Mouse (Mus musculus): ENCODE measurements around the gene Nt5dc3.

The Nt5dc3 gene

DNA sequence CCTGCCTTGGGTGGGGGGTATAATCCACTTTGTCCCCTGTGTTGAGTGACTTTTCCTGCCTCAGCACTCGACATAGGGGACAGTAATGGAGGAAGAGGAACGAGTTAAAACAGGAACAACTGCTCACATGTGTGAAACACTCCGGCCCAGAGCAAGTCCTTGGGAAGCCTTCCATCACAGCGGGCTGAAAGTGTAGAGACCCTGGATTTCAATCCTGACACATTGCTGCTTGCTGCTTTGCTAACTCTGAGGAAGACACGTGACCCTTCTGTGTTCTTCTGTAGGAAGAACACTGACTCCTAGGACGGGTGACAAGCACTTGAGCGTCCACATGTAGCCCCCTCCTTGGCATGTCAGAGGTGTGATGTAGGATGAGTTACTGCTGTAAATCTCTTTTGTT, 36.3 kb downstream of the Nt5dc3 start:
- DNase-seq (ENCODE audit: low spot score), result no peak

DNA sequence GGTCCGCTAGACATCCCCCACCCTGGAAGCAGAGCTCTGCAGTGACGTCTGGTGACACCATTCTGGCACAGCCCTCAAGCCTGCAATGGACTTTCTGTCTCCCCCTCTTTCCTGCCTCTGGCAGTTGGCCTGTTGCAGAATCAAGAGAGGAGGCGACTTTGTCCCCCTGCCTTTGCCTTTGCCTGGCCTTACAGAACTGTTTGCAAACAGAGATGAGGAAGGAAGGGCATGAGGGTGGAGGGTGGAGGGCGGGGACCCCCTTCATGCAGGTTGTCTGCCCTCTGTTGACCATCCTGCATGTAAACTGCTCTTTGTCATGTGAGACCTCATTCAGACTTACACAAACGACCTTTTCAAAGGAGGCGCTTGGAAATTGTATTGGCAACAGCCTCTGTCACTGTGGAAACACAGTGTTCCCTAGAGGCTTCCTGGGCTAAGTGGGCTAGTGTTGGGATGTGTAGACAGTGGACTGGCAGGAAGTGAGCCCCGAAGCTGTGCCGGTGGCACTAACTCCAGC, 40.9 kb downstream of the Nt5dc3 start:
- no peak for DNase-seq (ENCODE audit: low spot score)

DNA sequence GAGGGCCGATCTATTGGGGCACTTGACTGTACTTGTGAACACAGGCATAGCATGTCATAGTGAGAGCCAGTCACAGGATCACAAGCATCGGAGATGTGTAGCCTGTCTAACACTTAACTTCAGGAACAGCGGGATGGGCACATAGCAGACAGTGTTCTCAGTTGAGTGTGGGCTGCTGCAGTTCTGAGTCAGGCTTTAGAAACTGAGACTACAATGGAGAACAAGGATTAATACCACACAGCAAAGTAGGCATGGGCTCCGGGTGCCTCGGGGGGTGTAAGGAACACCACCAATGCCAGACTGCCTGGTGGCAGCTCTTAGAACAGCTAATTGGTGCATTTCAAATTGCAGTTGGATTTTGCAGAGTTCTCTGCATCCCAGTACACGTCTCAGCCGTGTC, 42.2 kb downstream of the Nt5dc3 start:
- no peak for DNase-seq (ENCODE audit: low spot score)

DNA sequence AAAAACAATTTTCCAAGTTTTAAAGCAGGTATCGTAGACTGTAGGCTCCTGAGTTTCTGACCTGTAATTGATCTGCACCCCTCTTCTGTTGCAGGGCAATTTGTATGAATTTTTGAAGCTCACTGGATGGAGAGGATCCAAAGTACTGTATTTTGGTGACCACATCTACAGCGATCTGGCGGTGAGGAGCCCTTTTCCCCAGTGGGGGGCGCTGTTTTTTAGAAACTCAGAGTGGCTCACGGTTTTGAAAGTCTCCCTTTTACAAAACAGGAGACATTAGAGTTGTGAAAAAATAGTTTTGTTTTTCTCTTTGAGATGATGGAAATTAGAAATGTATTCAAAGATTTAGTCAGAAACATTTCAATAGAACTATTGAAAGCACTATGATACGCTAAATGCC, 45.3 kb downstream of the Nt5dc3 start:
- DNase-seq (ENCODE audit: low spot score), result no peak

DNA sequence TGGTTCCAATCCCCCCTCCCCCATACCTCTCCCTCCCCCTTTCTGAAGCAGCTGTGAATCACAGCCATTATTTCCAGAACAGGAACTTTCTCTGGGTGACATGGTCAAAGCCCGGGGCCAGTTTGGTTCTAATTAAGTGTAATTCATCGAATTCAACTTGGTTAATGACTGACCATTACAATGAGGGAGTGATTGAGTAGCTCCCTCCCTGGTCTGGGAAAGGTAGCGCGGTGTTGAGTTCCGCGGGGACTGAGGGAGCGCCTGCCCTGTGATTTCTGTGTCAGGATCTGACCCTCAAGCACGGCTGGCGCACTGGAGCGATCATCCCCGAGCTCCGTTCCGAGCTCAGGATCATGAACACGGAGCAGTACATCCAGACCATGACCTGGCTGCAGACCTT, 46.1 kb downstream of the Nt5dc3 start:
- DNase-seq (ENCODE audit: low spot score), result no peak

DNA sequence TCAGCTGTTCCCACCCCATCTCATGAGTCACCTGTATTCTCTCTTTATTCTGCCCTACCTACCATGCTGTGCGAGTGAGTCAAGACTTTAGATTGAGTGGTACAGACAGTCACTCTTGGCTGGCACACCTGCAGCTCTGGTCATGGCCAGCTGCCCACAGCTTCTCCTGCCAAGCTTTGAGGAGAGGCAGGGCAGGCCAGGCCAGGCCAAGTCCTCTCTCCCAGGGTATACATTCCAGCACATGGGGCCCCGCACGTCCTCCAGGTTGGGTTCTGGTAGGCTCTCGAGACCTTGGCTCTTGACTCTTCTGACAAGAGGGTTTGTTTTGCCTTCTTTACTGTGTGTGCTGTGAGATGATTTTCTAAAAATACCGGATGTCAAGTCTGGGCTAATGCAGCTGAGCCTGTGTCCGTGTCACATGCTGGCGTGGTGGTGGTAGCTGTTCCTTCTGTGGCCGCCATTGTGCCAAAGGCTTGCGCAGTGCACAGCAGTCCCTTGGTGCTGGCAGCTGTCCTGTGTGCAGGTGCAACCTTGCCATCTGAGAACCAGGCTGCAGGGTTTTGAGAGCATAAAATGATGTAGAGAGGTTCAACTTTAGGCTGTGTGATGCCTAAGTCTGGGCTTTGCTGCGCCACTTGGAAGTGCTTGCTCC, 47.2 kb downstream of the Nt5dc3 start:
- no peak for DNase-seq (ENCODE audit: low spot score)

DNA sequence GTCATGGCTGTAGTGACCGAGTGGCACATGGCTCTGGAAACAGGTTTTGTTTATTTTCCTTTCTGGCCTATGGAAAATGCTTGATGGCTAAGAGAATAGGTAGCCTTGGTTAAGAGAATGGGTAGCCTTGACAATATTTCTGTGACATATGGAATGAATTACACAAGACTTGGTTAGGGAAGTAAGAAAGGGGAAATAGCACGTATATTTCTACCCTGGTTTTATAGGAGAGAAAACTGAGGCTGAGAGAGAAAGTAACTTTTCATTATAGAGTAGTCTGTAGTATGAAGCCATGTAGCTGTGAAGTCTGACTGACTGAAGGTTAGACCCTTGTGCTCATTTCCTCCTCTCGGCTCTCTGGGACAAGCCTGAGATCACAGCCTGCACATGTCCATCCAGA, 48.1 kb downstream of the Nt5dc3 start:
- no peak for DNase-seq (ENCODE audit: low spot score)

DNA sequence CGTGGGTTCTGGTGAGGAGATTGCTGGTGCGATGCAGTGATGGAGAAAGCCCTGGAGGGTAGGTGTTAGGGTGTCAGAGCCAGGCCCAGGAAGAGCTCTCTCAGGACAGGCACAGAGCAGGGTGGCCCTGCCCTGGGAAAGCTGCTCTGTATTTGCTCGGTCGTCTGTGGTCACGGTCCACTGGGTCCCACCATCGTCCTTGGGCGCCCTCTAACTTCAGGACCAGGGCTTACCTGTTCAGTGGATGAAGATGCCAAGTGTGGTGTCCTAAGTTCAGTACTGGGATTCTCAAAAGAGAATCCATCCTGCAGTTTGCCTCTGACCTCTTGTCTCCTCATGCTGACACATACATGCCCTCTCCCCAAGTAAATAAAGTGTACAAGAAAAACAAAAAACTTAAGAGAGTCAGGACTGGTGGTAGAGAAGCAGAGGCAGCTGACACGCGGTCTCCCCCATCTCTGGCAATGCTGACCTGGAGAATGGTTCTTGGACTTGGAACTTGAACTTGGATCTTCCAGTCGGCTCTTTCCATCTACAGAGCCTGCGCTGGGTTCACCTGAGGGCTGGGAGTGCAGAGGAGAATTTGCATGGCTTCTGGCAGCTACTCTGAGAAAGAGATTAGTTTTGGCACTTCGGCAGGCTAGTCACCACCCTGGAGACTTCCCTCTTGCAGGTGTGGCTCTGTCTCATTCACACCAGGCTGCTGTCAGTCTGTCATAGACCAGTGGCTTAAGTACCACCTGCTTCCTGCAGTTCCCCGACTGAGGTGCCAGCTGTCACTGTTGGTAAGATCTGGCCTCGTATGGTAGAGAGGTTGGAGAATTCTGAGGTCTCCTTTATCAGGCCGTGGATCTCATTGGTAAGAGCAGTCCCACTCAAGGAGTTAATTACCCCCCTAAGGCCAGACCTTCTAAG, 49.7 kb downstream of the Nt5dc3 start:
- DNase-seq (ENCODE audit: low spot score), result no peak

DNA sequence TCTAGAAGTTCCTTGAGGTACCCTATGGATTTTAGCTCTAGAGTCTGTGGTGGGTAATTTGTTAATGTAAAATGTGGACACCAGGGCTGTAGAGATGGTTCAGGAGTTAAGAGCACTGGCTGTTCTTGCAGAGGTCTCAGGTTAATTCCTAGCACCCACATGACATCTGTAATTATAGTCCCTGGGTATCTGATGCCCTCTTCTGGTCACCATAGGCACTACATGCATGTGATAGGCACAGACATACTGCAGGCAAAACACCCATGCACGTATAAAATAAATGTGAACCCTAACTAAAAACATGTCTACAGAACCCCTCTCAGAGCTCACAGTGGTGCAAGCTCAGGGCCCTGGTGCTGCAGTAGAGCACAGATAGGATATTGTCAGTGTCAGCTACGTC, 50.7 kb downstream of the Nt5dc3 start:
- DNase-seq (ENCODE audit: low spot score), result no peak

DNA sequence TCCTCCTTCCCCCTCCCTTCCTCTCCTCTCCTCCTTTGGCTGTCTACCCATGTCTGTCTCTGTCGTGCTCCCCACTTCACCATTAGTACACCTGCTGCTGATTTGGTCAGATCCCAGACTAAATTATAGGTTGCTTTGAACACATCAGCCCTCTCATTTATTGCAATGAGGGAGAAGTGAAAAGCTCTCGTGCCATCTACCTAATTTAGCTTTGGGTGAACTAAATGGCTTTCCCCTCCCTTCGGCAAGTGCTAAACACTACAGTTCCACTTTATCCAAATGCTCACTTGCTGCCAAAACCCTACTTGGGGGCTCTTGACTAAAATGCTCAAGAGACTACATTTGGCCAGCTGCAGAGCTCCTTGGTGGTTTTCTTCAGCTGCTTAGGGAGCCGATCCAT, 58.0 kb downstream of the Nt5dc3 start:
- DNase-seq (ENCODE audit: low spot score), result no peak

DNA sequence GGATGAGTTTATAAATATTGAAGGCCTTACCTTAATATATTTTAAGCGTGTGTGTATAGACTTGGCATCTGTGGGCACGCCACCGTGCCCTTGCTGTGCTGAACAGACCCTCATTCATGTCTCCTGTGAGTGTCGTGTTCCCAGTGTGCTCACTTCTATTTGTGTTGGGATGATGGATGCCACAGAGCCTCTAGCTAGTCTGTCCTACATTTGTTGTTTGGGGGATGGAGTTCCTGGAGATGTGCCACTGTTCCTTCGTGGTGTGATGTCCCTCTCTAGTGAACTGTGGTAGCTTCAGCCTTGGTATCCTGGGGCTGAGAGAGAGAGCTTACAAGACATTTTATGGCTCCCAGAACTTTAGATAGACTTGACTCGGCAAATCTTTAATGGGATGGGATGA, 60.0 kb downstream of the Nt5dc3 start:
- no peak for DNase-seq (ENCODE audit: low spot score)

DNA sequence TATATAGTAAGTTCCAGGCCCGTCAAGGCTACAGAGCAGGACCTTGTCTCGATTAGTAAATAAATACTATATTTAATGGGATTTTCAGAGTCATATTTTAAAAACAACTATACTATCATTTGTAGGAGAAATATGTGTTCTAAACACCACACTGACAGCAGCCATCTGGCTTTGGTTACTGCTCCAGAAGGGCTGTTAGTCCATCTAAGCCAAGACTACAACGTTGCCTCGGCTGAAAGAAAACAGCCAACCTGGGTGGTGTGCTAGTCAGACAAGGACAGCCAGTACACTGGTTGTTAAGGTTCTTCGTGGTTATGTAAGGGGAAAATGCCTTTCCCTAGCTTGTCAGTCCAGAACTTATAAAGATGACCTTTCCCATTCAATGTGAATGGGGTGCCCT, 63.9 kb downstream of the Nt5dc3 start:
- no peak for DNase-seq (ENCODE audit: low spot score)

DNA sequence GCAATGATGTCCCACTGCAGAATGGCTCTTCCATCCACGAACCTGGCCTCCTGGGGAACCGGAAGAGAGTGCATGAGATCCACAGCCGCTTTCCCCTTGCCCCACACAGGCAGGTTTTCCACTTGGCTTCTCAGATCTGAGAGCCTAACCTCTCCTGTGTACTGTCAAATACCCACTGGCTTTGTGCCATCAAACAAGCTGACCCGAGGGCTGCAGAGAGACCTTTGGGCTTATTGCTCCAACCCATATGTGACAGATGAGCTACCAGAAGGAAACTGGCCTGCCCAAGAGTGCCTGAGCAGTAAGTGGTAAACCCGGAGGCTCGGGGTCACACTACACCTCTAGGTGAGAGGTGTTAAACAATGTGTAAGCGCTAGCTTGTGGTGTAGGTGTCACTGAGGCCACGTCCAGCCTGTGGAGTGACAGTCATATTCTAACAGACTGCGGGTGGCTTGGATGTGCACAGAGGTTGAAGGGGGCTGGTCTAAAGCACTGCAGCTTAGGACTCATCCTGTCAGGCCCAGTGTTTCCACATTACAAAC, 68.2 kb downstream of the Nt5dc3 start:
- DNase-seq (ENCODE audit: low spot score), result no peak

DNA sequence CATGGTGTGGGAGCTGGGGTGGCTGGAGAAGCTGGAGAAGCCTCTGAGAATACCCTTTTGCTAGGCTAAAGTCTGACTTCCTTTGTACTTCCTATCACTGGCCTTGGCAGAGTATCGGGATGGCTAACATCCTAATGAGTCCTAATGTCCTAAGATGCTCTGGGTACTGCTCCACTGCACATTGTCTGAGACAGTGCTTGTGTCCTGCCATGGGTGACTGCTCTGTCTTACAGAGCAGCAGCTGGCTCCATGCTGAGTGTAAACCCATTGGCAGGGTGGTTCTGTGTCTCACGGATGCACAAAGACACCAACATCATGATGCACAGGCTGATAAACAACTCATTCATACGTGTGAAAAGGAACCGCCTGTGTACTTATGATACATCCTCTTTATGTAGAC, 70.3 kb downstream of the Nt5dc3 start:
- DNase-seq (ENCODE audit: low spot score), result no peak

DNA sequence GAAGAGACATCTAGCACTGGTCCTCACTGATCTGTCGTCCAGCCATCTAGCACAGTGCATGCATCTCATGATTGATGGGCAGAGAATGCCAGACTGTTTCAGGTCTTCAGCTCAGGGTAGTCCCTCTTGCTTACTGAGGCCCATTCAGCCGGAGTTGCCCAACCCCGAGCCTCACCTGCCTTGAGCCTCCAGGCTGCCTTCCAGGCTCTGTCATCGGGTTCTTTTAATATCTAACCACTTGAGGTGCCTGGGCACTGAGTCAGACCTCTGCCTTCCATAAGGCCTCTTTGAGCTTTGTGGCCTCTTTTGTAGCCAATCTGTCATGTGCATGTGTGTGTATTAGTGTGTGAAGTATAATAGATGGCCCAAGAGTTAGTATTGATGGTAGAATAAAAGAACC, 70.7 kb downstream of the Nt5dc3 start:
- DNase-seq (ENCODE audit: low spot score), result no peak

DNA sequence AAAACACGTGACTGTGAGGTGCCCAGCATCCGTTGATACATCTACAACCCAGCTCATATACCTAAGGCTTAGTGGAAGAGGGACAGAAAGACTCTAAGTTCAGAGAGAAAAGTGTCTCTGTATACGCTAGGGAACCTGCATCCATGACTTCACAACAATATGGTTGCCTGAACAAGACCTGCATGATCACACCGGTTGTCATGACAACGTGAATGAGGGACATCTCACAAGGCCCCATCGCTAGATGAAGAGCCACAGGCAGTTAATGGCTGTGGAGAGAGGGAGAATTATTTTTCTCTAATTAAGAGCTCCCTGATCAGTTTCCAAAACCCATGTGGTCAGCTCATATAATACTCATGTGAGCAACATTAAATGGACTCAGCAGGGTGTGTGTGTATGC, 73.4 kb downstream of the Nt5dc3 start:
- DNase-seq (ENCODE audit: low spot score), result no peak

DNA sequence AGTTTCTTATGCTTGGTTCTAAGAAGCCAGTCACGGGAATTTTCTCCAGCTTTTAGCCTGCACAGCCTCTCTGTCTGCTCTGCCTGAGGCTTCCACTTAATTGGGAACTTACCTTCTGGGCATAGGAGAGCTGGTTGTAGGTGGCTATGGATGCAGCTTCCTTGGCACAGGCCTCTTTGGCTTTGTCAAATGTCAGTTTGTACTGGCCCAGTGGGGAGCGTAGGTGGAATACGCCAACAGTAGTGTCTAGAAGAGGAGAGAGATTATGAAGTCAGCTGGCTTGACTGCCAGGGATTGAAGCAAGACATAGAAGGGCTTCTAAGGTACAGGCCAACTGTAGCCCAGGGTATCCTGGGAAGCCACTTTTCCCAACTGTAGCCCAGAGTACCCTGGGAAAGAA, 74.6 kb downstream of the Nt5dc3 start:
- DNase-seq (ENCODE audit: low spot score), result no peak

DNA sequence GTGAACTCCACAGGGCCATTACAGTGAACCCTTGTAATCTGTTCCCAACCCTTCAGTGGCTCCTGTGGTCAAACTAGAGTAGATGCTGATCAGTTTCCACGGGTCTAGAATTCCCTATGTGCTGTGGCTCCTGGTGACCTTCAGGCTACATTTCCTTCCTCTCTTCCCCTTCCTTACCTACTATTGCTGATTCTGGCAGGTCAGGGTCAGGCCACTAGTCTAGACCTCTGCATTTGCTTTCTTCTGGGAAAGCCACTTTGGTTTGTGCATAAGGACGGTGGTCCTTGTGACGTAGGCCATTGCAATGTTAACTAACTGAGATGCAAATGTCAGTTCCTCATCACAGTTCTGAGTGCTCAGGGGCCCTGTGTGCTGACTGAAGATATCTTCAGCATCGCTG, 81.6 kb downstream of the Nt5dc3 start:
- no peak for DNase-seq (ENCODE audit: low spot score)

DNA sequence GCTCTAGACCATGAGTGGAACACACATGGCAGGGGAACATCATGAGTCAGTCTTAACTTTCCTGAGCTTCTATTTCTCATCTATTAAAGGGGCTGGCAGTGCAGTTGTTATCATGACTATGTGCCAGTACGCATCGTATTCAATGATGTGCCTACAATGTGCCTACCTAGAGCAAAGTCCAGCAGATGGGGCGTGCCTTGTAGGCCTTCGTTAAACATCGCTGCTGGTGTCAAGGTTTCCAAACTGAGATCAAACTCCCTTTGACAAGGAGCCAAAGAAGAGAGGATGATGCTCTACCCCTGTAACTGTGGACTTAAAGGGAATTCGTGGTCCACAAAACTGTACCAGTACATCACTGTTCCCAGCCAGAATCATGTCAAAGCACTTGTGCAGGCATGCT, 83.7 kb downstream of the Nt5dc3 start:
- DNase-seq (ENCODE audit: low spot score), result no peak

DNA sequence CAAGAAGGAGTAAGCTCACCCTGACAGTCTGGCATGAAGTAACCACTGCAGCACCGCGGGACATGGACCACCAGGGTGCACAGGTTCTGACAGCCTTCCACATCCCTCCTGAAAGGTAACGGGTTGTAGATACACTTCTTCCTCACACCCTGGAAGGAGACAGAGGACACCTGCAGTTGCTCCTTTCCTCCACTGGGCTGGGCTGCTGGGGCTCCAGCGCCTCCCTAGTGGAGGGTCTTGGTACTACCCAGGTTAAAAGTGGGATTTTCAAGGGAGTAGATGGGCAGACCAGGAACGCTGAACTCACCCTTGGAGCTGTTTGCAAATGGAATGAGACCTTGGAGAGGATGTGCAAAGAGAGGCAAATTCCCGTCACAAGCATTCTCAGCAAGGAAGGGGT, 84.6 kb downstream of the Nt5dc3 start:
- DNase-seq (ENCODE audit: low spot score), result no peak

DNA sequence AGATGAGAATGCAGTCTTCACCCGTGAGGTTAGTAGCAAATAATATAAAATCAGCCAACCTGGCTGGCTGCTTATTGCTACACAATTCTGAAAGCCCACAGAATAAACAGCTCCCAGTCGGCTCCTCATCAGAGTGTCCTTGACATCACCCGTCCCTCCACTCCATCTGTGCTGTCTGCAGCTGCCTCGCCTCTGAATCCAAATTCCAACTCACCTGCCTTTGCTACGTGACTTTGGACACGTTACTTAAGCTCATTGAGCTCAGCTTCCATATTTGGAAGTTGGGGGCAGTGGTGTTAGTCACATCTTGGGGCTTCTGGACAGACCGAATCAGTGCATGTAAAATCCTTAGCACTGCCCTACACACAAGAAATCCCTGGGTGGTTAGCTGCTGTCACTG, 93.3 kb downstream of the Nt5dc3 start:
- DNase-seq (ENCODE audit: low spot score), result no peak

DNA sequence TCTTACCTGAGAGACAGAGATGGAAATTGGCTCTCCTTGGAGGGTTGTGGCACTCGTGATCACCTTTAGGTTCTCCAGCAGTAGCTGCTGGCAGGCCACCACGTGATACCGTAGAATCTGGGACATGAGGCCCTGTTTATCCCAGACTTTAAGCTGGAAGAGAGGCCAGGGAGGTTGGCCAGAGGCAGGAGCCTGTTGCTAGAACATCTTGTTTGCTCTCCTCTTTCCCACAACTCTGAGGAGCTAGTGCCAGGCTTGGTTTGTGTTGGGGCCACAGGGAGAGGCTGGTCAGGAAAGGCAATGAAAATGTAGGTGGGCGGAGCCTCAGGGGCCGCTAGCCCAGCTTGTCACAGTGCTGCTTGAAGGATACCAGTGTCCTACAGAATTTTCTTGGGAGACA, 93.8 kb downstream of the Nt5dc3 start:
- DNase-seq (ENCODE audit: low spot score), result no peak

DNA sequence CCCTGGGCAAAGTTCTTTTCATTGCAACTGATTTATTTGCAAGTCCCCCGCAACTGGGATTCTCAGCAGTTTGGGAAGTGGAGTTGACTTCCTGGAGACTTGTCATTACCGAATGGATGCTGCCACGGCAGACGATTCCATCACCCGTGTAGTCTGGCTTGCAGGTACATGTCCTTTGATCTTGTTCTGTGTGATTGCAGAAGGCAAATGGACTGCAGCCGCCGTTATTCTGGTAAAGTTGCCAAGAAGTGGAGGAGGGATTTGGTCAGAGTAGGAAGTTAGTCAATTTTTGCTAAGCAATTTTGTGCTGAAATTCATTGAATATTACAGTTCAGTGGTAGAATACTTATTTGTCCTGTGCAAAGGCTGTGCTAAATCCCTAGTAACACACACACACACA, 99.9 kb downstream of the Nt5dc3 start:
- no peak for DNase-seq (ENCODE audit: low spot score)
